Mouse (Mus musculus) midbrain, embryonic 13.5 days (tissue): Measurements from ENCODE around the gene Saxo1. TPM values are rescaled to one million over a fixed set of nuclear protein-coding genes. Genes with fewer than 3 reads are reported as not detected.

Experiments
- ATAC-seq: fragments of 200-750 bp; cut with Nextera tagmentation; 2 replicates; pipeline ENCODE4 v1.8.0; 2017; ENCODE audit warnings: mild to moderate bottlenecking, moderate TSS enrichment, moderate library complexity
- H3K27ac ChIP-seq: fragments of 300-500 bp; sonication (generic); 2 replicates; pipeline ENCODE4 v1.5.1; 2015; ENCODE audit warnings: inconsistent platforms, mild to moderate bottlenecking, moderate library complexity
- H3K27me3 ChIP-seq: fragments of 300-500 bp; sonication (generic); 2 replicates; pipeline ENCODE4 v1.6.1; 2015; ENCODE audit warnings: mild to moderate bottlenecking, inconsistent platforms
- H3K36me3 ChIP-seq: fragments of 300-500 bp; sonication (generic); 2 replicates; pipeline ENCODE4 v1.6.1; 2015; ENCODE audit warnings: mild to moderate bottlenecking, inconsistent platforms
- H3K4me1 ChIP-seq: fragments of 300-500 bp; sonication (generic); replicated peaks from 2 replicates; pipeline ENCODE4 v1.6.1; 2015; ENCODE audit warnings: inconsistent platforms
- H3K4me2 ChIP-seq: fragments of 300-500 bp; sonication (generic); replicated peaks from 2 replicates; pipeline ENCODE4 v1.6.1; 2015; ENCODE audit warnings: moderate library complexity, mild to moderate bottlenecking, inconsistent platforms
- H3K4me3 ChIP-seq: fragments of 300-500 bp; sonication (generic); replicated peaks from 2 replicates; pipeline ENCODE4 v1.5.1; 2015; ENCODE audit warnings: mild to moderate bottlenecking, inconsistent platforms
- H3K9ac ChIP-seq: fragments of 300-500 bp; sonication (generic); replicated peaks from 2 replicates; pipeline ENCODE4 v1.6.1; 2015; ENCODE audit warnings: mild to moderate bottlenecking, inconsistent platforms
- H3K9me3 ChIP-seq: fragments of 300-500 bp; sonication (generic); 2 replicates; pipeline ENCODE4 v1.6.1; 2016; ENCODE audit warnings: mild to moderate bottlenecking, inconsistent platforms
- WGBS: fragments of 180-500 bp; shearing (Covaris S2); methylation state at CpG from one replicate; pipeline ENCODE4 v1.1.7; 2015; 5-methylcytosine and 5-hydroxymethylcytosine counted together
- polyA plus RNA-seq: library from polyadenylated mRNA; unstranded; fragments of >200 nt; fragmentation: Nextera tagmentation; extraction: Ambion mirVana; gene quantifications from 2 replicates; pipeline ENCODE4 v1.2.1, GENCODE M21; 2015

The Saxo1 gene
- polyA plus RNA-seq, 1 experiment from 2014 or later = not detected

- Histone ChIP-seq H3K27ac (no peak overlapping the region), H3K4me3 (no peak overlapping the region), H3K27me3 (no peaks in the 10 kb centered on the region), H3K4me1 (no peaks in the 10 kb centered on the region), H3K9me3 (no peaks in the 10 kb centered on the region), H3K4me2 (no peak overlapping the region), H3K9ac (no peak overlapping the region), H3K36me3 (no peaks in the 10 kb centered on the region)
- 63% methylated on average over 3 of the region's 3 CpGs for WGBS
- no peak for ATAC-seq
These were observed 151.0 kb downstream of the Saxo1 start for GRCm38 (mm10) chr4:86407200-86407527.

- Histone ChIP-seq H3K4me1 (no peaks in the 10 kb centered on the region), H3K9ac (no peak overlapping the region), H3K27me3 (no peaks in the 10 kb centered on the region), H3K36me3 (no peaks in the 10 kb centered on the region), H3K27ac (no peak overlapping the region), H3K4me3 (no peak overlapping the region), H3K9me3 (no peaks in the 10 kb centered on the region), H3K4me2 (no peak overlapping the region)
- WGBS = 78% methylated on average over 7 of the region's 7 CpGs
- no peak for ATAC-seq
These were observed 151.5 kb downstream of the Saxo1 start for GRCm38 (mm10) chr4:86406501-86407199.

- no peaks in the 10 kb centered on the region for H3K36me3 ChIP-seq
- H3K4me2 ChIP-seq = no peak overlapping the region
- H3K4me1 ChIP-seq = no peaks in the 10 kb centered on the region
- no peak for ATAC-seq
- H3K27me3 ChIP-seq = no peaks in the 10 kb centered on the region
- no peak overlapping the region for H3K27ac ChIP-seq
- H3K4me3 ChIP-seq = no peak overlapping the region
- WGBS = 54% methylated on average over 3 of the region's 3 CpGs
- no peak overlapping the region for H3K9ac ChIP-seq
- H3K9me3 ChIP-seq = no peaks in the 10 kb centered on the region
These were observed 157.0 kb downstream of the Saxo1 start for GRCm38 (mm10) chr4:86401116-86401515.

- Histone ChIP-seq H3K9me3 (no peaks in the 10 kb centered on the region), H3K36me3 (no peaks in the 10 kb centered on the region), H3K27ac (no peak overlapping the region), H3K9ac (no peak overlapping the region), H3K27me3 (no peaks in the 10 kb centered on the region), H3K4me2 (no peak overlapping the region), H3K4me1 (no peaks in the 10 kb centered on the region), H3K4me3 (no peak overlapping the region)
- ATAC-seq = no peak
- 89% methylated on average over 2 of the region's 2 CpGs for WGBS
These were observed 160.7 kb downstream of the Saxo1 start for GRCm38 (mm10) chr4:86397470-86397869.

GRCm38 (mm10) chr4:86396672-86397288 is 161.3 kb downstream of the Saxo1 start:
- H3K27me3 ChIP-seq = no peaks in the 10 kb centered on the region
- ATAC-seq = no peak
- no peak overlapping the region for H3K27ac ChIP-seq
- H3K4me3 ChIP-seq = no peak overlapping the region
- H3K9ac ChIP-seq = no peak overlapping the region
- H3K4me2 ChIP-seq = no peak overlapping the region
- 84% methylated on average over 7 of the region's 7 CpGs for WGBS
- no peaks in the 10 kb centered on the region for H3K9me3 ChIP-seq
- no peaks in the 10 kb centered on the region for H3K4me1 ChIP-seq
- H3K36me3 ChIP-seq = no peaks in the 10 kb centered on the region

- H3K9me3 ChIP-seq = no peaks in the 10 kb centered on the region
- no peaks in the 10 kb centered on the region for H3K27me3 ChIP-seq
- H3K9ac ChIP-seq = no peak overlapping the region
- 82% methylated on average over 6 of the region's 6 CpGs for WGBS
- ATAC-seq = no peak
- no peak overlapping the region for H3K4me3 ChIP-seq
- H3K4me1 ChIP-seq = no peaks in the 10 kb centered on the region
- no peak overlapping the region for H3K27ac ChIP-seq
- H3K36me3 ChIP-seq = no peaks in the 10 kb centered on the region
- H3K4me2 ChIP-seq = no peak overlapping the region
These were observed 162.5 kb downstream of the Saxo1 start for GRCm38 (mm10) chr4:86395636-86396035.

Other genes with a start within 250 kb of the Saxo1 start
- 104 and 116 TPM in 2 replicates for gene Rraga, start 17.3 kb upstream of the Saxo1 start, polyA plus RNA-seq
- gene Haus6, start 53.7 kb upstream of the Saxo1 start, polyA plus RNA-seq = 11.5 and 12.0 TPM in 2 replicates
- 40.3 and 41.8 TPM in 2 replicates for gene Plin2, start 111.7 kb upstream of the Saxo1 start, polyA plus RNA-seq
- 3.5 and 5.6 TPM in 2 replicates for gene Dennd4c, start 190.2 kb upstream of the Saxo1 start, polyA plus RNA-seq